8 mouse cellular contexts compared by ENCODE assay signal in the genomic region with DNA sequence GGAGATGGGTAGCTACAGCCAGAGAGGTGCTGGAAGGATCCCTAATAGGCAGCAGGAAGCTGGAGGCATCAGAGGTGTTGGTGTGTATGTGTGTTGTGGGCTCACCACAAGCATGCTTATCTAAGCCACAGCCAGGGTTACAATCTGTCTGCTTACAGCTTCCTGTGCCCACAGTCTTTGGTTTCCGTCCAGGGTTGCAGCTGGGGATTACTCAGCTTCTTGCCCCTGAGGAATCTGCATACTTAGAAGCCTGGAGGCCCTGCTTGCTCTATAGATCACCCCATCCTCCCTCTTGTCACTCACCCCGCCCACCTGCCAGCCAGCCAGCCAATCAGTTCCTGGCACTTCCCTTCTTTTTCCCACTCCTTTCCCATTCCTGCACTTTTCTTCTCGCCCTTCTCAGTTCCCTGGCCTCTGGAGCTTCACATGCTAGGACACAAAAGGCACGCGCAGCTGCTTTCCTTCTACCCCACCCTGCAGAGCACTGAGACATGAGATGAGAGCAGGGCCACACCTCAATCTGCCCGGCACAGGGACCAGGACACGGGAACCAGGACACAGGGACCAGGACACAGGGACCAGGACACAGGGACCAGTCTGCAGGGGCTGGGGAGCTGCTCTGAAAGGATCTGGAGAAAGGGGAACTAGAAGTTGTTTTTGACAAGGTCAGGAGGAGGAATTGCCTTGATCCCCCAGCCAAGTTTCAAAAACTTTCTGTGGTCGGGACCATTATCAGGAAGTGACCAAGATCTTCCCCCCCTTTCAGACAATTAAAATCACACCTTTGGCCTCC. TPM values are rescaled to one million over a fixed set of nuclear protein-coding genes. Genes with fewer than 3 reads are reported as not detected.
DNase-seq lines count a peak whose midpoint lies in the region; ATAC-seq and TF ChIP-seq lines count a peak whose summit lies in the region.
"Not testable (repeated sequence)": the region's sequence is repeated elsewhere in the genome, so short reads cannot be mapped to it uniquely, and the experiment has no call there.
"Had no signal": no experiment of that assay in that cellular context is flagged by ENCODE, and none has a peak within 500 bp of the region (broad histone marks: within the 10 kb centered on the region; RNA-seq: fewer than 3 reads in every experiment).

No protein-coding gene starts in this region.

- H3K9ac ChIP-seq in forebrain, embryonic 15.5 days (replicated peaks); heart, embryonic 16.5 days (ENCODE audit: low read length); kidney, embryonic 15.5 days; liver, embryonic 16.5 days (ENCODE audit: low read depth, low read length); midbrain, postnatal 0 days (replicated peaks; ENCODE audit: low read length, poor library complexity, severe bottlenecking): not testable (repeated sequence)

- ATAC-seq in forebrain, embryonic 15.5 days (replicated peaks) = peak; percentile 75
- peak; percentile 32; the same call in 1 of the 2 replicates for ATAC-seq in heart, embryonic 16.5 days (replicated peaks; ENCODE audit: extremely low read depth, insufficient read depth, low FRiP score)
- ATAC-seq in kidney, embryonic 15.5 days (replicated peaks; ENCODE audit: low FRiP score) = peak; percentile 82; the same call in 1 of the 2 replicates
- 0 out of 2 replicates have a peak, but pooled peaks have one; percentile 27 for ATAC-seq in liver, embryonic 16.5 days (ENCODE audit: low read depth)
- ATAC-seq in midbrain, postnatal 0 days (ENCODE audit: low FRiP score) = not testable (repeated sequence)

- H3K36me3 ChIP-seq in forebrain, embryonic 15.5 days; heart, embryonic 16.5 days (ENCODE audit: control insufficient read depth, insufficient read depth); kidney, embryonic 15.5 days; liver, embryonic 16.5 days (ENCODE audit: control insufficient read depth, insufficient read depth); midbrain, postnatal 0 days (ENCODE audit: insufficient read depth, low read length): not testable (repeated sequence)

- not testable (repeated sequence) for H3K27ac ChIP-seq in forebrain, embryonic 15.5 days (replicated peaks); heart, embryonic 16.5 days (ENCODE audit: low read length); kidney, embryonic 15.5 days; liver, embryonic 16.5 days (ENCODE audit: low read length); midbrain, postnatal 0 days (ENCODE audit: low read depth, low read length)

- WGBS in forebrain, embryonic 15.5 days = 0% methylated on average over 1 of the region's 8 CpGs
- 0% methylated on average over 1 of the region's 8 CpGs for WGBS in heart, embryonic 16.5 days
- 12% methylated on average over 2 of the region's 8 CpGs for WGBS in kidney, embryonic 15.5 days
- 0% methylated on average over 1 of the region's 8 CpGs for WGBS in liver, embryonic 16.5 days (ENCODE audit: insufficient replicate concordance)
- WGBS in midbrain, postnatal 0 days = 0% methylated on average over 1 of the region's 8 CpGs

- TF ChIP-seq CTCF in midbrain, postnatal 0 days (IDR thresholded peaks at IDR 0.05) = not testable (repeated sequence)

- DNase-seq in brain, adult 2 months (ENCODE audit: low read depth, low spot score) = peak; percentile 66
- peak; percentile 4 for DNase-seq in midbrain, postnatal 0 days (ENCODE audit: low spot score)
- DNase-seq in right cerebral cortex, postnatal 25 days = peak; percentile 16

- H3K4me1 ChIP-seq in forebrain, embryonic 15.5 days; heart, embryonic 16.5 days (ENCODE audit: control insufficient read depth, insufficient read depth, low read length); kidney, embryonic 15.5 days; liver, embryonic 16.5 days (ENCODE audit: control insufficient read depth, low read depth, low read length); midbrain, postnatal 0 days (ENCODE audit: insufficient read depth, low read length): not testable (repeated sequence)

- H3K9me3 ChIP-seq in forebrain, embryonic 15.5 days; heart, embryonic 16.5 days (replicated peaks; ENCODE audit: control insufficient read depth, low read length); kidney, embryonic 15.5 days (replicated peaks); liver, embryonic 16.5 days (replicated peaks; ENCODE audit: control insufficient read depth, low read length); midbrain, postnatal 0 days (ENCODE audit: low read length): not testable (repeated sequence)

- H3K4me2 ChIP-seq in forebrain, embryonic 15.5 days (replicated peaks); heart, embryonic 16.5 days (ENCODE audit: low read depth, low read length); kidney, embryonic 15.5 days; liver, embryonic 16.5 days (ENCODE audit: low read depth, low read length); midbrain, postnatal 0 days (ENCODE audit: low read depth, low read length, poor library complexity, severe bottlenecking): not testable (repeated sequence)

- not testable (repeated sequence) for H3K27me3 ChIP-seq in forebrain, embryonic 15.5 days; heart, embryonic 16.5 days (ENCODE audit: control insufficient read depth, insufficient read depth, low read length); kidney, embryonic 15.5 days; liver, embryonic 16.5 days (ENCODE audit: control insufficient read depth, insufficient read depth, low read depth, low read length); midbrain, postnatal 0 days (ENCODE audit: insufficient read depth, low read length)

- H3K4me3 ChIP-seq in forebrain, embryonic 15.5 days; heart, embryonic 16.5 days (ENCODE audit: low read length); kidney, embryonic 15.5 days (replicated peaks); liver, embryonic 16.5 days (ENCODE audit: low read depth, low read length); midbrain, postnatal 0 days (ENCODE audit: low read depth, low read length): not testable (repeated sequence)

RNA-seq across cellular contexts. Expression of a gene that starts 53.5 kb away (rescaled TPM):
- polyA plus RNA-seq in forebrain, embryonic 15.5 days (2015; fragmentation: Nextera tagmentation; extraction: Ambion mirVana) = 3.0 and 4.1 TPM in 2 replicates
- polyA plus RNA-seq in heart, embryonic 16.5 days (2015; fragmentation: Nextera tagmentation; extraction: Ambion mirVana) = 3.9 and 4.7 TPM in 2 replicates
- 13.7 and 15.2 TPM in 2 replicates for polyA plus RNA-seq in kidney, embryonic 15.5 days (2015; fragmentation: Nextera tagmentation; extraction: Ambion mirVana)
- 9.0 and 10.0 TPM in 2 replicates for polyA plus RNA-seq in liver, embryonic 16.5 days (2015; fragmentation: Nextera tagmentation; extraction: Ambion mirVana)
- total RNA-seq in midbrain, postnatal 0 days (2014; rRNA removed) = 0.33 and 0.77 TPM in 2 replicates
- 0.62 and 0.82 TPM in 2 replicates for polyA plus RNA-seq in midbrain, postnatal 0 days (2015; fragmentation: Nextera tagmentation; extraction: Ambion mirVana)
- polyA plus RNA-seq: cerebellum, adult 2 months had no signal

Comparison
In these comparisons a context has a peak if more than half of its experiments do, and no peak if none do; other contexts are left out.
1. DNase-seq: peak in every context shown above with its lines; median percentile 66 in brain, adult 2 months; 16 in right cerebral cortex, postnatal 25 days; 4 in midbrain, postnatal 0 days.